Mouse (Mus musculus): ENCODE measurements around the gene Ppara. TPM values are rescaled to one million over a fixed set of nuclear protein-coding genes. Genes with fewer than 3 reads are reported as not detected.

Gene Ppara
- polyA plus RNA-seq, 1 experiment: 1.1 TPM

GRCm38 (mm10) chr15:85706527-85706926 is 28.3 kb upstream of the Ppara start:
- DNase-seq: peak; percentile 9 to 32
- no peak for TF ChIP-seq POLR2A (IDR thresholded peaks at IDR 0.05; ENCODE audit: borderline replicate concordance, insufficient read depth, low read length)
- no peak for TF ChIP-seq CTCF (IDR thresholded peaks at IDR 0.05; ENCODE audit: borderline replicate concordance, insufficient read depth, low read depth, low read length)
- 79% methylated on average over 8 of the region's 8 CpGs for WGBS
- no peaks in the 10 kb centered on the region for H3K27me3 ChIP-seq (ENCODE audit: control insufficient read depth, insufficient read depth, low read length)
- H3K27ac ChIP-seq (ENCODE audit: insufficient read depth, low read length): no peak overlapping the region; the same call in 1 of the 2 replicates
- peaks cover 56% of the 10 kb centered on the region for H3K4me1 ChIP-seq (ENCODE audit: control insufficient read depth, insufficient read depth, low read length)
- no peak overlapping the region for H3K4me3 ChIP-seq (replicated peaks; ENCODE audit: insufficient read depth, low read depth, low read length)

- Histone ChIP-seq H3K4me3 (replicated peaks; ENCODE audit: insufficient read depth, low read depth, low read length) (no peak overlapping the region), H3K27ac (ENCODE audit: insufficient read depth, low read length) (no peak overlapping the region; the same call in 1 of the 2 replicates), H3K4me1 (ENCODE audit: control insufficient read depth, insufficient read depth, low read length) (peaks cover 51% of the 10 kb centered on the region), H3K27me3 (ENCODE audit: control insufficient read depth, insufficient read depth, low read length) (no peaks in the 10 kb centered on the region)
- TF ChIP-seq POLR2A (IDR thresholded peaks at IDR 0.05; ENCODE audit: borderline replicate concordance, insufficient read depth, low read length) (no peak), CTCF (IDR thresholded peaks at IDR 0.05; ENCODE audit: borderline replicate concordance, insufficient read depth, low read depth, low read length) (no peak)
- peak; percentile 32 to 44 for DNase-seq
- 42% methylated on average over 11 of the region's 11 CpGs for WGBS
Measured at GRCm38 (mm10) chr15:85707017-85707416, 27.8 kb upstream of the Ppara start.

GRCm38 (mm10) chr15:85707458-85708030 is 27.2 kb upstream of the Ppara start:
- TF ChIP-seq CTCF (IDR thresholded peaks at IDR 0.05; ENCODE audit: borderline replicate concordance, insufficient read depth, low read depth, low read length): no peak
- TF ChIP-seq POLR2A (IDR thresholded peaks at IDR 0.05; ENCODE audit: borderline replicate concordance, insufficient read depth, low read length): no peak
- H3K4me3 ChIP-seq (replicated peaks; ENCODE audit: insufficient read depth, low read depth, low read length): no peak overlapping the region
- peaks cover 45% of the 10 kb centered on the region for H3K4me1 ChIP-seq (ENCODE audit: control insufficient read depth, insufficient read depth, low read length)
- WGBS: 46% methylated on average over 7 of the region's 7 CpGs
- DNase-seq: peak; percentile 20 to 29
- H3K27me3 ChIP-seq (ENCODE audit: control insufficient read depth, insufficient read depth, low read length): no peaks in the 10 kb centered on the region
- no peak overlapping the region for H3K27ac ChIP-seq (ENCODE audit: insufficient read depth, low read length)

- no peak overlapping the region for H3K4me3 ChIP-seq (replicated peaks; ENCODE audit: insufficient read depth, low read depth, low read length)
- 36% methylated on average over 2 of the region's 2 CpGs for WGBS
- H3K27me3 ChIP-seq (ENCODE audit: control insufficient read depth, insufficient read depth, low read length): no peaks in the 10 kb centered on the region
- no peak overlapping the region for H3K27ac ChIP-seq (ENCODE audit: insufficient read depth, low read length)
- no peak for TF ChIP-seq POLR2A (IDR thresholded peaks at IDR 0.05; ENCODE audit: borderline replicate concordance, insufficient read depth, low read length)
- peak in 1 of 2 experiments; percentile 17 for DNase-seq
- peaks cover 39% of the 10 kb centered on the region for H3K4me1 ChIP-seq (ENCODE audit: control insufficient read depth, insufficient read depth, low read length)
Measured at GRCm38 (mm10) chr15:85708217-85708616, 26.6 kb upstream of the Ppara start.

- no peak overlapping the region for H3K27ac ChIP-seq (ENCODE audit: insufficient read depth, low read length)
- WGBS: 23% methylated on average over 4 of the region's 4 CpGs
- H3K27me3 ChIP-seq (ENCODE audit: control insufficient read depth, insufficient read depth, low read length): no peaks in the 10 kb centered on the region
- no peak overlapping the region for H3K4me3 ChIP-seq (replicated peaks; ENCODE audit: insufficient read depth, low read depth, low read length)
- DNase-seq: no peak
- TF ChIP-seq POLR2A (IDR thresholded peaks at IDR 0.05; ENCODE audit: borderline replicate concordance, insufficient read depth, low read length) (no peak), CTCF (IDR thresholded peaks at IDR 0.05; ENCODE audit: borderline replicate concordance, insufficient read depth, low read depth, low read length) (no peak)
- peaks cover 32% of the 10 kb centered on the region for H3K4me1 ChIP-seq (ENCODE audit: control insufficient read depth, insufficient read depth, low read length)
Measured at GRCm38 (mm10) chr15:85708843-85709242, 25.9 kb upstream of the Ppara start.

- no peak overlapping the region for H3K4me3 ChIP-seq (replicated peaks; ENCODE audit: insufficient read depth, low read depth, low read length)
- peak; percentile 88 to 93 for DNase-seq
- peak; percentile 93 for TF ChIP-seq CTCF (IDR thresholded peaks at IDR 0.05; ENCODE audit: borderline replicate concordance, insufficient read depth, low read depth, low read length)
- no peak for TF ChIP-seq POLR2A (IDR thresholded peaks at IDR 0.05; ENCODE audit: borderline replicate concordance, insufficient read depth, low read length)
- H3K27me3 ChIP-seq (ENCODE audit: control insufficient read depth, insufficient read depth, low read length): no peaks in the 10 kb centered on the region
- WGBS: 9% methylated on average over 10 of the region's 10 CpGs
- peak overlapping the region; percentile 24; the same call in 1 of the 2 replicates for H3K27ac ChIP-seq (ENCODE audit: insufficient read depth, low read length)
- peaks cover 29% of the 10 kb centered on the region for H3K4me1 ChIP-seq (ENCODE audit: control insufficient read depth, insufficient read depth, low read length)
Measured at GRCm38 (mm10) chr15:85709268-85709973, 25.4 kb upstream of the Ppara start.

GRCm38 (mm10) chr15:85710179-85710578 is 24.6 kb upstream of the Ppara start:
- no peaks in the 10 kb centered on the region for H3K27me3 ChIP-seq (ENCODE audit: control insufficient read depth, insufficient read depth, low read length)
- WGBS: 0% methylated on average over 8 of the region's 8 CpGs
- no peak overlapping the region for H3K4me3 ChIP-seq (replicated peaks; ENCODE audit: insufficient read depth, low read depth, low read length)
- DNase-seq: peak; percentile 86 to 91
- peaks cover 22% of the 10 kb centered on the region for H3K4me1 ChIP-seq (ENCODE audit: control insufficient read depth, insufficient read depth, low read length)
- TF ChIP-seq POLR2A (IDR thresholded peaks at IDR 0.05; ENCODE audit: borderline replicate concordance, insufficient read depth, low read length) (no peak), CTCF (IDR thresholded peaks at IDR 0.05; ENCODE audit: borderline replicate concordance, insufficient read depth, low read depth, low read length) (peak; percentile 96)
- H3K27ac ChIP-seq (ENCODE audit: insufficient read depth, low read length): peak overlapping the region; percentile 51; the same call in 1 of the 2 replicates
